Mouse (Mus musculus) urinary bladder, postnatal 36 days (tissue): ENCODE measurements at regions not wholly inside any gene's neighbourhood (a gene's known extent, or its start where the extent isn't known, plus 50 kb on each side); places are given as distances from the start of the nearest gene placed in this dataset.

Experiments used
- DNase-seq, 2 experiments: peaks; one replicate each; pipeline ENCODE4 v3.0.0; 2022; ENCODE audit warnings: low spot score in 2 of 2, mixed read lengths in 1 of 2

DNA sequence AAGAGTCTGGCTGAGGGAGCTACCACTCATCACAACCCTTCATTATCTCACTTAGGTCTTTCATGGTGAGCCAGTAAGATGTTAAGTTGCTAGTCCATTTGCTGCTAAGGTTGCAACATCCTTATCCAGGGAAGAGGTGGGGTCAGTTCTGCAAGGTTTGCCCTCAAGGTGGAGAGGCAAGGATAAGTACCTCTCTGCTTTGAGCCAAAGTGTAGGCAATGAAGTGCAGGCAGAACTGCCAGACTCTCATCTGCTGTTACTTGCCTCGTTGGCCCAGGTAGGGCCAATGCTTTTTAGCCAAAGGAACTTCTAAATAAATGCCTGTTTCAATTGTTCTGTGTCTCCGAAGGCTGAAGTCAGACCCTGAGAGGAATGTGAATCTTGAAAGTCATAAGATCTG lies 59.6 kb upstream of the Lclat1 start:
- DNase-seq: no peak

DNA sequence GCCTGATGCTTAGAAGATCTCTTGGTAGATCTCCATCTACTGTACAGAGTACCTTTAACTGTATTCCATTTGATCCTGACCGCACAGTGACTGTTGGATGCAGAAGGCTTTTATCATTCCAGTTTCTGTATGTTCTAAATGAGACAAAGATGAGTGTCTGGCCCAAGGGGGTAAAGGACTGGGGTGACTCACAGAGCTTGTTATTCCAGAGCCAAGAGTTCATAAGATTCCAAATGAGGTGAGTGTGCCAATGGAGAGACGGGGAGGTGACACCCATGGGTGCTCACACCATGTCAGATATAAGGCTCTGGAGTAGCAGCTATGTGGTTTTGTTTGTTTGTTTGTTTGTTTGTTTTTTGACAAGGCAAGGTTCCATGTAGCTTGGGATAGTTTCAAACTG lies 54.8 kb upstream of the Lclat1 start:
- DNase-seq: no peak

DNA sequence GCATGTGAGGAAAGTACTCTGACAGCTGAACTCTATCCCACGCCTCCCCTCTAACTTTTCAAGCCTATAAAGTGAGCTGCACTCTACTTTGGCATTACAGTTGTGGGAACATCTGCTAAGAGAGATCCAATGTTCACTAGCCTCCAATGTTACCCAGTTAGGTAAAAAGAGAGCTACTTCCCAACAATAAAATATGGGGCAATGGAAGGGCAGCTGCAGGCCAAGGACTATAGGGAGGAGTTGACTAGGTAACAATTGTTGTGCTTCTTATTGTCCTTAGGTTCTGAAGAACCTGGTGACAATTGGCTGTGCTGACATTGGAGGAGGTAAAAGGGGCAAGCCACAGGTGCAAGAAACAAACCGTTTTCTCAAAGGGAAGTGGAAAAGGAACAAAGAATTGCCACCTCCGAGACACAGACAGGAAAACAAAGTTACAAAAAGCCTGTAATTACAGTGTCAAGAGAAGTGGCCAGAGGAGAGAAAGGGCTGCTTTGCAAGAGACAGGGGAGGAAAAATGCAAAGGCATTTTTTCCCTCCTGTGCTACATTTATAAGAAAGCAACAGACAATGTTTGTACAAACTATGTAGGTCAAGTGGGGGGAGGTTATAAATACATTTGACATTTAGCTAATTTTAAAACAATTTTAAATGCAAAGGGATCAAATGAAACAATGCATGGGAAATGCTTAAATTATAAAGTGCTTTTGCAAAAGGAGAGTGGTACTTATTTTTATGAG lies 54.1 kb upstream of the Lclat1 start:
- no peak for DNase-seq

DNA sequence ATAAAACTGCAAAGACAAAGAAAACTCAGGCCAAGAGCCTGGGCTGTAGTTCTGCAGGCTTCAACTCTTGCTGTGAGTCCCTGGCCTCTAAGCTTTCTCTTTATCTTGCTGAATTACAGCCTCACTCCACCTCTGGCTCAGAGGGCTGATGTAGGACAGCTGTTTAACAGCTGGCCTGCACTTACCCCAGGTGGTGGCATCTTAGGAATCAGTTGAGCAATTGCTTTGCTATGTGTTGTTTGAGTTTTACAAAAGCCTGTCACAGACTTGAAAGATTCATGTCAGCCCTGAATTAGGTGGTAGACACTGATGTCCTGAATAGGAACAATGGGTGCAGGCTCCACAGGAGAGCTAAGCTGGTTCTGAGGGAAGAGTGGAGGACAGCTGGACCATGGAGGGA lies 53.6 kb upstream of the Lclat1 start:
- peak in 1 of 2 experiments; percentile 8 for DNase-seq

DNA sequence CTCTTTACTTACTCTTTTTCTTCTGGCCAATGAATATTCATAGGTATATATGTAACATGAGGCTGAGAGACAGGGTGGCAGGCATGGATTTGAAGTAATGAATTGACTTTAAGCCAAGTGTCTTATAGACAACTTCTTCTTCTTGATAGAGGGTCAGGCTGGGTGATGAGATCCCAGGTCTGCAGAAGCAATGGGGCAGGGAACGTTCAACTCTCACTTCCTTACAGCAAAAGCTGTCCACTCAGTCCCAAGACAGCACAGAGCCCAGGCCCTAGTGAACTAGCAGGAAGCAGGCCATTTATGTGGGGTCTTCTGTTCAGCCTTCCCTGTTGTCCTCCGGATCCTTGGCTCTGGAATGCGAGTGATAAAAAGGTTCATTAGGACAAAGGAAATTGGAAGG lies 52.6 kb upstream of the Lclat1 start:
- no peak for DNase-seq

DNA sequence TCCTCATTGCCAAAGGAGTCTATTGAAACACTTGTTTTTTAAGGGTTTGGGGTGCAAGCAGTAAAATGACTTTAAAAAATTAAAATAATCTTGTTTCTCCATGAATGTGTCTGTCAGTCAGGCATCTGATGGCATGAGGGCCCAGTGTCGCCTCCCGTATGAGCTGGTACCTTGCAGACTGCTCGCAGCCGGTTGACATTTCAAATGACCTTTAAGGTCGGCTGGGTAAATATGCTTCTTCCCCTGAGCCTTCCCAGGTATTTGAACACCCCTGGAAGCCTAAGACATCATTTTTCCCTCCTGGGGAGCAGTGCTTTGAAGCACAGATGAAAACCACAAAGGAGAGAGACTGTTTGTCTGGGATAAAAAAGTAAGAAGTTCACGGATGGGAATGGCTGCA lies 52.2 kb upstream of the Lclat1 start:
- DNase-seq: no peak

DNA sequence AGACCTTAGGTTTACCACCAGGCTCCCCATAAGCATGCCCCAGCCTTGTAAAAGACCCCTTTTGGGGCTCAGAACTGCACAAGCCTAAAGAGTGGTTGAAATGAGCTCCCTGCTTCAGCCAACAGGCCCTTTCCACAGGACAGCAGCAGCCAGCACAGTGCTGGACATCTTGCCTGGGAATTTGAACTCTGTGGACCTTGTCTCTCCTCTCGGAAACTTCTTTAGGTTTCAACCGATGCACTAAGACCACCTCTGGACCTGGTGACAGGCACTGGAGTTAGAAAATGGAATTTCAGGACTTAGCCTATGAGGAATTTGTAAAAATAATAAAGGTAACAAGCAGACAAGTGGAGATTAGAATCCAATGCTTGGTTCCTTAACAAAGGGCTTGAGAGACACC lies 51.2 kb upstream of the Lclat1 start:
- DNase-seq: no peak
